Mouse (Mus musculus): ENCODE data around the gene Tnfsf13b. TPM values are rescaled to one million over a fixed set of nuclear protein-coding genes. Genes with fewer than 3 reads are reported as not detected.

Tnfsf13b gene
- polyA plus RNA-seq, 1 experiment from 2014 or later: 1.5 TPM

GRCm38 (mm10) chr8:10067775-10068174, 61.5 kb downstream of the Tnfsf13b start:
- Histone ChIP-seq H3K36me3 (ENCODE audit: control insufficient read depth, insufficient read depth, low read length) (no peaks in the 10 kb centered on the region), H3K9ac (ENCODE audit: low read length) (no peak overlapping the region), H3K4me2 (ENCODE audit: low read depth, low read length) (no peak overlapping the region), H3K9me3 (ENCODE audit: control insufficient read depth, low read length) (no peaks in the 10 kb centered on the region), H3K27me3 (ENCODE audit: control insufficient read depth, insufficient read depth, low read depth, low read length) (no peaks in the 10 kb centered on the region), H3K4me3 (ENCODE audit: low read length) (no peak overlapping the region), H3K27ac (ENCODE audit: low read length) (no peak overlapping the region), H3K4me1 (replicated peaks; ENCODE audit: control insufficient read depth, insufficient read depth, low read length) (0 out of 2 replicates have a peak, but pooled peaks cover 3% of the 10 kb centered on the region)
- ATAC-seq (ENCODE audit: low read depth): no peak
- WGBS: 74% methylated on average over 7 of the region's 7 CpGs

GRCm38 (mm10) chr8:10072347-10072746, 66.1 kb downstream of the Tnfsf13b start:
- Histone ChIP-seq H3K36me3 (ENCODE audit: control insufficient read depth, insufficient read depth, low read length) (no peaks in the 10 kb centered on the region), H3K4me1 (replicated peaks; ENCODE audit: control insufficient read depth, insufficient read depth, low read length) (0 out of 2 replicates have a peak, but pooled peaks cover 3% of the 10 kb centered on the region), H3K9me3 (ENCODE audit: control insufficient read depth, low read length) (no peaks in the 10 kb centered on the region), H3K27me3 (ENCODE audit: control insufficient read depth, insufficient read depth, low read depth, low read length) (no peaks in the 10 kb centered on the region), H3K4me3 (ENCODE audit: low read length) (no peak overlapping the region), H3K4me2 (ENCODE audit: low read depth, low read length) (no peak overlapping the region), H3K27ac (ENCODE audit: low read length) (no peak overlapping the region), H3K9ac (ENCODE audit: low read length) (no peak overlapping the region)
- WGBS: 73% methylated on average over 2 of the region's 2 CpGs
- no peak for ATAC-seq (ENCODE audit: low read depth)

Other genes starting within 250 kb of the Tnfsf13b start
- 0.15 and 0.29 TPM in 2 replicates for gene Fam155a, start 235.3 kb upstream of the Tnfsf13b start, polyA plus RNA-seq (2015; fragmentation: Nextera tagmentation; extraction: Ambion mirVana)
- gene Gm10217, start 142.2 kb upstream of the Tnfsf13b start, polyA plus RNA-seq (2015; fragmentation: Nextera tagmentation; extraction: Ambion mirVana): not detected in 2 replicates
- 5.3 and 5.7 TPM in 2 replicates for gene Lig4, start 28.8 kb upstream of the Tnfsf13b start, polyA plus RNA-seq (2015; fragmentation: Nextera tagmentation; extraction: Ambion mirVana)
- gene Abhd13, start 28.8 kb upstream of the Tnfsf13b start, polyA plus RNA-seq (2015; fragmentation: Nextera tagmentation; extraction: Ambion mirVana): 13.8 and 15.0 TPM in 2 replicates
- gene Myo16, start 147.4 kb downstream of the Tnfsf13b start, polyA plus RNA-seq (2015; fragmentation: Nextera tagmentation; extraction: Ambion mirVana): 0.25 and 0.44 TPM in 2 replicates